Mouse (Mus musculus) intestine, postnatal 0 days (tissue): ENCODE measurements at regions not wholly inside any gene's neighbourhood (a gene's known extent, or its start where the extent isn't known, plus 50 kb on each side); places are given as distances from the start of the nearest gene placed in this dataset.

ENCODE experiments used
- ATAC-seq: fragments of 200-750 bp; cut with Nextera tagmentation; 2 replicates; pipeline ENCODE4 v1.8.0; 2017; ENCODE audit warnings: mild to moderate bottlenecking, moderate TSS enrichment, moderate library complexity
- H3K27ac ChIP-seq: fragments of 300-500 bp; sonication (generic); 2 replicates; pipeline ENCODE4 v1.5.1; 2014; ENCODE audit warnings: mild to moderate bottlenecking, low read depth, low read length, moderate library complexity
- H3K27me3 ChIP-seq: fragments of 300-500 bp; sonication (generic); replicated peaks from 2 replicates; pipeline ENCODE4 v1.6.1; 2014; ENCODE audit warnings: low read length, mixed read lengths; ENCODE audit not compliant: control insufficient read depth, insufficient read depth
- H3K36me3 ChIP-seq: fragments of 300-500 bp; sonication (generic); 2 replicates; pipeline ENCODE4 v1.6.1; 2014; ENCODE audit warnings: mild to moderate bottlenecking, moderate library complexity; ENCODE audit not compliant: control insufficient read depth, insufficient read depth
- H3K4me1 ChIP-seq: fragments of 300-500 bp; sonication (generic); replicated peaks from 2 replicates; pipeline ENCODE4 v1.6.1; 2014; ENCODE audit warnings: antibody characterized with exemption, low read length, mixed read lengths; ENCODE audit not compliant: control insufficient read depth, insufficient read depth
- H3K4me2 ChIP-seq: fragments of 300-500 bp; sonication (generic); replicated peaks from 2 replicates; pipeline ENCODE4 v1.6.1; 2014; ENCODE audit warnings: low read depth, mild to moderate bottlenecking, moderate library complexity
- H3K4me3 ChIP-seq: fragments of 300-500 bp; sonication (generic); 2 replicates; pipeline ENCODE4 v1.5.1; 2014; ENCODE audit warnings: low read depth, low read length
- H3K9ac ChIP-seq: fragments of 300-500 bp; sonication (generic); 2 replicates; pipeline ENCODE4 v1.6.1; 2014; ENCODE audit warnings: mild to moderate bottlenecking, low read depth, low read length
- H3K9me3 ChIP-seq: fragments of 300-500 bp; sonication (generic); 2 replicates; pipeline ENCODE4 v1.6.1; 2016; ENCODE audit warnings: mixed run types; ENCODE audit not compliant: control insufficient read depth
- CTCF ChIP-seq: sonication (generic); IDR thresholded peaks from 2 replicates; pipeline ENCODE4 v1.5.1; 2016; ENCODE audit warnings: low read depth, mild to moderate bottlenecking, control low read depth, antibody characterized with exemption, moderate library complexity
- WGBS: fragments of 180-500 bp; shearing (Covaris S2); extraction: QIAGEN DNeasy Blood & Tissue Kit; methylation state at CpG from one replicate; pipeline ENCODE4 v1.1.7; 2014; 5-methylcytosine and 5-hydroxymethylcytosine counted together

- Histone ChIP-seq H3K36me3 (no peaks in the 10 kb centered on the region), H3K4me3 (no peak overlapping the region), H3K27ac (no peak overlapping the region), H3K27me3 (no peaks in the 10 kb centered on the region), H3K9me3 (no peaks in the 10 kb centered on the region), H3K4me2 (no peak overlapping the region), H3K4me1 (no peaks in the 10 kb centered on the region), H3K9ac (no peak overlapping the region)
- TF ChIP-seq CTCF = no peak
- 78% methylated on average over 1 of the region's 1 CpGs for WGBS
- ATAC-seq = no peak
Measured at GRCm38 (mm10) chr5:49755531-49755930, 230.8 kb upstream of the Kcnip4 start.

GRCm38 (mm10) chr5:49712607-49713006 lies 187.9 kb upstream of the Kcnip4 start:
- Histone ChIP-seq H3K9me3 (no peaks in the 10 kb centered on the region), H3K9ac (no peak overlapping the region), H3K36me3 (no peaks in the 10 kb centered on the region), H3K27me3 (no peaks in the 10 kb centered on the region), H3K27ac (no peak overlapping the region), H3K4me1 (no peaks in the 10 kb centered on the region), H3K4me3 (no peak overlapping the region), H3K4me2 (no peak overlapping the region)
- WGBS = 50% methylated on average over 1 of the region's 1 CpGs
- no peak for ATAC-seq
- no peak for TF ChIP-seq CTCF

GRCm38 (mm10) chr5:49682156-49682555 lies 157.4 kb upstream of the Kcnip4 start:
- Histone ChIP-seq H3K4me2 (no peak overlapping the region), H3K27me3 (no peaks in the 10 kb centered on the region), H3K4me3 (no peak overlapping the region), H3K27ac (no peak overlapping the region), H3K9ac (no peak overlapping the region), H3K4me1 (no peaks in the 10 kb centered on the region), H3K9me3 (no peaks in the 10 kb centered on the region), H3K36me3 (no peaks in the 10 kb centered on the region)
- no peak for TF ChIP-seq CTCF
- 85% methylated on average over 4 of the region's 4 CpGs for WGBS
- no peak for ATAC-seq

- WGBS = 61% methylated on average over 2 of the region's 2 CpGs
- no peak for TF ChIP-seq CTCF
Measured at GRCm38 (mm10) chr5:49681514-49681913, 156.8 kb upstream of the Kcnip4 start.

GRCm38 (mm10) chr5:49675885-49676284 lies 151.2 kb upstream of the Kcnip4 start:
- 63% methylated on average over 2 of the region's 2 CpGs for WGBS
- no peaks in the 10 kb centered on the region for H3K9me3 ChIP-seq
- no peak overlapping the region for H3K4me2 ChIP-seq
- H3K4me1 ChIP-seq = no peaks in the 10 kb centered on the region
- no peak overlapping the region for H3K27ac ChIP-seq
- no peak overlapping the region for H3K4me3 ChIP-seq
- H3K36me3 ChIP-seq = no peaks in the 10 kb centered on the region
- no peak for ATAC-seq
- H3K9ac ChIP-seq = no peak overlapping the region
- no peaks in the 10 kb centered on the region for H3K27me3 ChIP-seq
- no peak for TF ChIP-seq CTCF

More at GRCm38 (mm10) chr5:49681514-49681913, 156.8 kb upstream of the Kcnip4 start:
- Histone ChIP-seq H3K9me3 (no peaks in the 10 kb centered on the region), H3K27me3 (no peaks in the 10 kb centered on the region), H3K4me2 (no peak overlapping the region), H3K4me3 (no peak overlapping the region), H3K36me3 (no peaks in the 10 kb centered on the region), H3K27ac (no peak overlapping the region), H3K4me1 (no peaks in the 10 kb centered on the region), H3K9ac (no peak overlapping the region)
- no peak for ATAC-seq

- no peak for ATAC-seq
- H3K9ac ChIP-seq = no peak overlapping the region
- H3K27me3 ChIP-seq = no peaks in the 10 kb centered on the region
- H3K36me3 ChIP-seq = no peaks in the 10 kb centered on the region
- TF ChIP-seq CTCF = no peak
- no peak overlapping the region for H3K4me2 ChIP-seq
- no peaks in the 10 kb centered on the region for H3K4me1 ChIP-seq
- H3K27ac ChIP-seq = no peak overlapping the region
- H3K9me3 ChIP-seq = no peaks in the 10 kb centered on the region
- H3K4me3 ChIP-seq = no peak overlapping the region
Measured at GRCm38 (mm10) chr5:49665196-49665595, 140.5 kb upstream of the Kcnip4 start.

GRCm38 (mm10) chr5:49663928-49664327 lies 139.2 kb upstream of the Kcnip4 start:
- 78% methylated on average over 1 of the region's 1 CpGs for whole genome bisulfite sequencing
- no peak for ATAC-seq
- no peaks in the 10 kb centered on the region for H3K27me3 ChIP-seq

More at GRCm38 (mm10) chr5:49663928-49664327, 139.2 kb upstream of the Kcnip4 start:
- no peaks in the 10 kb centered on the region for H3K36me3 ChIP-seq
- H3K9me3 ChIP-seq = no peaks in the 10 kb centered on the region
- no peak overlapping the region for H3K4me2 ChIP-seq
- TF ChIP-seq CTCF = no peak
- H3K4me1 ChIP-seq = no peaks in the 10 kb centered on the region
- no peak overlapping the region for H3K4me3 ChIP-seq
- no peak overlapping the region for H3K27ac ChIP-seq
- H3K9ac ChIP-seq = no peak overlapping the region
